Mouse (Mus musculus): Measurements from ENCODE around the gene Tomm20l. TPM values are rescaled to one million over a fixed set of nuclear protein-coding genes. Genes with fewer than 3 reads are reported as not detected.

Tomm20l gene
- polyA plus RNA-seq, 1 experiment from 2014 or later, result not detected

GRCm38 (mm10) chr12:71139258-71139828 is 28.1 kb downstream of the Tomm20l start:
- no peaks in the 10 kb centered on the region for H3K9me3 ChIP-seq (ENCODE audit: control insufficient read depth, low read length)
- H3K27ac ChIP-seq (ENCODE audit: low read depth, low read length), result no peak overlapping the region
- no peak overlapping the region for H3K4me3 ChIP-seq (ENCODE audit: low read depth, low read length)
- no peak for DNase-seq (ENCODE audit: low spot score)
- ATAC-seq (replicated peaks; ENCODE audit: low FRiP score), result no peak
- H3K4me2 ChIP-seq, result no peak overlapping the region
- peaks cover 19% of the 10 kb centered on the region for H3K36me3 ChIP-seq (ENCODE audit: control insufficient read depth, insufficient read depth, low read length)
- 75% methylated on average over 5 of the region's 5 CpGs for WGBS
- H3K9ac ChIP-seq (ENCODE audit: low read depth, low read length), result no peak overlapping the region
- H3K27me3 ChIP-seq (replicated peaks; ENCODE audit: control insufficient read depth, insufficient read depth, low read length), result no peaks in the 10 kb centered on the region
- H3K4me1 ChIP-seq (replicated peaks; ENCODE audit: control insufficient read depth, insufficient read depth, low read length), result peaks cover 9% of the 10 kb centered on the region

- DNase-seq (ENCODE audit: low spot score) (no peak), ATAC-seq (replicated peaks; ENCODE audit: low FRiP score) (no peak)
- Histone ChIP-seq H3K9ac (ENCODE audit: low read depth, low read length) (no peak overlapping the region), H3K27ac (ENCODE audit: low read depth, low read length) (no peak overlapping the region), H3K4me3 (ENCODE audit: low read depth, low read length) (no peak overlapping the region), H3K27me3 (replicated peaks; ENCODE audit: control insufficient read depth, insufficient read depth, low read length) (no peaks in the 10 kb centered on the region), H3K4me2 (no peak overlapping the region), H3K36me3 (ENCODE audit: control insufficient read depth, insufficient read depth, low read length) (peaks cover 22% of the 10 kb centered on the region), H3K4me1 (replicated peaks; ENCODE audit: control insufficient read depth, insufficient read depth, low read length) (peaks cover 6% of the 10 kb centered on the region), H3K9me3 (ENCODE audit: control insufficient read depth, low read length) (no peaks in the 10 kb centered on the region)
Measured at GRCm38 (mm10) chr12:71141189-71141588, 30.0 kb downstream of the Tomm20l start.

GRCm38 (mm10) chr12:71147641-71148040 is 36.4 kb downstream of the Tomm20l start:
- 71% methylated on average over 3 of the region's 3 CpGs for WGBS

GRCm38 (mm10) chr12:71148801-71149200 is 37.6 kb downstream of the Tomm20l start:
- Histone ChIP-seq H3K4me3 (ENCODE audit: low read depth, low read length) (no peak overlapping the region), H3K9ac (ENCODE audit: low read depth, low read length) (no peak overlapping the region), H3K4me1 (replicated peaks; ENCODE audit: control insufficient read depth, insufficient read depth, low read length) (no peaks in the 10 kb centered on the region), H3K27ac (ENCODE audit: low read depth, low read length) (no peak overlapping the region), H3K27me3 (replicated peaks; ENCODE audit: control insufficient read depth, insufficient read depth, low read length) (no peaks in the 10 kb centered on the region), H3K9me3 (ENCODE audit: control insufficient read depth, low read length) (no peaks in the 10 kb centered on the region), H3K36me3 (ENCODE audit: control insufficient read depth, insufficient read depth, low read length) (peaks cover 26% of the 10 kb centered on the region), H3K4me2 (no peak overlapping the region)
- ATAC-seq (replicated peaks; ENCODE audit: low FRiP score), result no peak
- no peak for DNase-seq (ENCODE audit: low spot score)
- 94% methylated on average over 9 of the region's 9 CpGs for WGBS

More at GRCm38 (mm10) chr12:71147641-71148040, 36.4 kb downstream of the Tomm20l start:
- DNase-seq (ENCODE audit: low spot score), result no peak
- H3K27ac ChIP-seq (ENCODE audit: low read depth, low read length), result no peak overlapping the region
- H3K36me3 ChIP-seq (ENCODE audit: control insufficient read depth, insufficient read depth, low read length), result peaks cover 19% of the 10 kb centered on the region
- H3K9me3 ChIP-seq (ENCODE audit: control insufficient read depth, low read length), result no peaks in the 10 kb centered on the region
- no peaks in the 10 kb centered on the region for H3K27me3 ChIP-seq (replicated peaks; ENCODE audit: control insufficient read depth, insufficient read depth, low read length)
- no peak overlapping the region for H3K4me2 ChIP-seq
- no peak overlapping the region for H3K4me3 ChIP-seq (ENCODE audit: low read depth, low read length)
- H3K4me1 ChIP-seq (replicated peaks; ENCODE audit: control insufficient read depth, insufficient read depth, low read length), result no peaks in the 10 kb centered on the region
- no peak for ATAC-seq (replicated peaks; ENCODE audit: low FRiP score)
- H3K9ac ChIP-seq (ENCODE audit: low read depth, low read length), result no peak overlapping the region

GRCm38 (mm10) chr12:71149456-71149855 is 38.2 kb downstream of the Tomm20l start:
- H3K27ac ChIP-seq (ENCODE audit: low read depth, low read length), result no peak overlapping the region
- H3K4me3 ChIP-seq (ENCODE audit: low read depth, low read length), result no peak overlapping the region
- peaks cover 28% of the 10 kb centered on the region for H3K36me3 ChIP-seq (ENCODE audit: control insufficient read depth, insufficient read depth, low read length)
- no peaks in the 10 kb centered on the region for H3K4me1 ChIP-seq (replicated peaks; ENCODE audit: control insufficient read depth, insufficient read depth, low read length)
- H3K9ac ChIP-seq (ENCODE audit: low read depth, low read length), result no peak overlapping the region
- ATAC-seq (replicated peaks; ENCODE audit: low FRiP score) (no peak), DNase-seq (ENCODE audit: low spot score) (no peak)
- 81% methylated on average over 6 of the region's 6 CpGs for WGBS
- H3K27me3 ChIP-seq (replicated peaks; ENCODE audit: control insufficient read depth, insufficient read depth, low read length), result no peaks in the 10 kb centered on the region
- no peaks in the 10 kb centered on the region for H3K9me3 ChIP-seq (ENCODE audit: control insufficient read depth, low read length)
- no peak overlapping the region for H3K4me2 ChIP-seq

GRCm38 (mm10) chr12:71150167-71150566 is 38.9 kb downstream of the Tomm20l start:
- ATAC-seq (replicated peaks; ENCODE audit: low FRiP score), result peak; percentile 67
- no peak for DNase-seq (ENCODE audit: low spot score)
- 57% methylated on average over 8 of the region's 8 CpGs for WGBS
- H3K27ac ChIP-seq (ENCODE audit: low read depth, low read length), result no peak overlapping the region
- H3K4me1 ChIP-seq (replicated peaks; ENCODE audit: control insufficient read depth, insufficient read depth, low read length), result no peaks in the 10 kb centered on the region
- H3K4me3 ChIP-seq (ENCODE audit: low read depth, low read length), result no peak overlapping the region
- no peaks in the 10 kb centered on the region for H3K27me3 ChIP-seq (replicated peaks; ENCODE audit: control insufficient read depth, insufficient read depth, low read length)
- no peak overlapping the region for H3K4me2 ChIP-seq
- no peak overlapping the region for H3K9ac ChIP-seq (ENCODE audit: low read depth, low read length)
- peaks cover 32% of the 10 kb centered on the region for H3K36me3 ChIP-seq (ENCODE audit: control insufficient read depth, insufficient read depth, low read length)
- H3K9me3 ChIP-seq (ENCODE audit: control insufficient read depth, low read length), result no peaks in the 10 kb centered on the region

- Histone ChIP-seq H3K4me2 (no peak overlapping the region), H3K9me3 (ENCODE audit: control insufficient read depth, low read length) (no peaks in the 10 kb centered on the region), H3K27ac (ENCODE audit: low read depth, low read length) (no peak overlapping the region), H3K4me3 (ENCODE audit: low read depth, low read length) (no peak overlapping the region), H3K27me3 (replicated peaks; ENCODE audit: control insufficient read depth, insufficient read depth, low read length) (no peaks in the 10 kb centered on the region), H3K36me3 (ENCODE audit: control insufficient read depth, insufficient read depth, low read length) (peaks cover 37% of the 10 kb centered on the region), H3K4me1 (replicated peaks; ENCODE audit: control insufficient read depth, insufficient read depth, low read length) (no peaks in the 10 kb centered on the region), H3K9ac (ENCODE audit: low read depth, low read length) (no peak overlapping the region)
- ATAC-seq (replicated peaks; ENCODE audit: low FRiP score), result no peak
- 90% methylated on average over 6 of the region's 6 CpGs for WGBS
- no peak for DNase-seq (ENCODE audit: low spot score)
Measured at GRCm38 (mm10) chr12:71154979-71155378, 43.8 kb downstream of the Tomm20l start.

GRCm38 (mm10) chr12:71157974-71158373 is 46.7 kb downstream of the Tomm20l start:
- Histone ChIP-seq H3K9ac (ENCODE audit: low read depth, low read length) (no peak overlapping the region), H3K4me2 (no peak overlapping the region), H3K4me1 (replicated peaks; ENCODE audit: control insufficient read depth, insufficient read depth, low read length) (no peaks in the 10 kb centered on the region), H3K27me3 (replicated peaks; ENCODE audit: control insufficient read depth, insufficient read depth, low read length) (no peaks in the 10 kb centered on the region), H3K27ac (ENCODE audit: low read depth, low read length) (no peak overlapping the region), H3K4me3 (ENCODE audit: low read depth, low read length) (no peak overlapping the region), H3K9me3 (ENCODE audit: control insufficient read depth, low read length) (no peaks in the 10 kb centered on the region), H3K36me3 (ENCODE audit: control insufficient read depth, insufficient read depth, low read length) (peaks cover 36% of the 10 kb centered on the region; the same call in 1 of the 2 replicates)
- 88% methylated on average over 6 of the region's 6 CpGs for WGBS
- DNase-seq (ENCODE audit: low spot score) (no peak), ATAC-seq (replicated peaks; ENCODE audit: low FRiP score) (no peak)

- no peak overlapping the region for H3K27ac ChIP-seq (ENCODE audit: low read depth, low read length)
- H3K4me1 ChIP-seq (replicated peaks; ENCODE audit: control insufficient read depth, insufficient read depth, low read length), result no peaks in the 10 kb centered on the region
- peak; percentile 100 for ATAC-seq (replicated peaks; ENCODE audit: low FRiP score)
- no peak for DNase-seq (ENCODE audit: low spot score)
- H3K4me2 ChIP-seq, result no peak overlapping the region
- no peak overlapping the region for H3K9ac ChIP-seq (ENCODE audit: low read depth, low read length)
- no peaks in the 10 kb centered on the region; the same call in 1 of the 2 replicates for H3K27me3 ChIP-seq (replicated peaks; ENCODE audit: control insufficient read depth, insufficient read depth, low read length)
- H3K36me3 ChIP-seq (ENCODE audit: control insufficient read depth, insufficient read depth, low read length), result peaks cover 22% of the 10 kb centered on the region
- H3K9me3 ChIP-seq (ENCODE audit: control insufficient read depth, low read length), result no peaks in the 10 kb centered on the region
- H3K4me3 ChIP-seq (ENCODE audit: low read depth, low read length), result no peak overlapping the region
- WGBS, result 48% methylated on average over 9 of the region's 9 CpGs
Measured at GRCm38 (mm10) chr12:71164410-71164809, 53.2 kb downstream of the Tomm20l start.
